In the genomic region with DNA sequence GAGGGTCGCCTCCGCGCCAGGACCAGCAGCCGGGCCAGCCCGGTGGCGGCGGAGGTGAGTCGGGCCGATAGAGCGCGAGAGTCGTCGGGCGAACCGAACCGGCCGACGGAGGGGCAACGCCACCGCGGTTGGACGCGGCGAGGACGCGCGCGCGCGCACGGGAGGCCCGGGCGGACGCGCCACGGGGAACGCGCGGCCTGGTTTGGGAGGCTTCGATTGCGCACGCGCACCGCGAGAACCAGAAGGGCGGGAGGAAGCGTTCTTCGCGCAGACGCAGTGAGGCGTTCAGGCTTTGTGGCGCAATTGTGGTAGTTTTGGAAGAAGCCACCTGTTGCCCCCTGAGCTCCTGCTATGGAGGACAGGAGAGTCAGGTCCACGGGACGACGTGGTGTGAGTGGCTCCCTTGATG, we compare ENCODE assay signal across 8 mouse cellular contexts. TPM values are rescaled to one million over a fixed set of nuclear protein-coding genes. Genes with fewer than 3 reads are reported as not detected.
DNase-seq lines count a peak whose midpoint lies in the region; ATAC-seq and TF ChIP-seq lines count a peak whose summit lies in the region.

No protein-coding gene starts in this region.

- ATAC-seq in embryonic facial prominence, embryonic 13.5 days (ENCODE audit: insufficient number of reproducible peaks, insufficient read depth, low FRiP score, low TSS enrichment, low read depth): no peak
- ATAC-seq in limb, embryonic 13.5 days (ENCODE audit: low FRiP score, low read depth): no peak
- peak; percentile 0; the same call in 1 of the 2 replicates for ATAC-seq in midbrain, embryonic 15.5 days (replicated peaks)

- H3K4me2 ChIP-seq in embryonic facial prominence, embryonic 13.5 days: peak overlapping the region; percentile 81
- peak overlapping the region; percentile 97 for H3K4me2 ChIP-seq in limb, embryonic 13.5 days (replicated peaks)
- H3K4me2 ChIP-seq in midbrain, embryonic 15.5 days: peak overlapping the region; percentile 88

- TF ChIP-seq CTCF in heart, adult 2 months (IDR thresholded peaks at IDR 0.05): no peak

- peak; percentile 29; the same call in 1 of the 2 replicates for TF ChIP-seq EP300 in heart, adult 2 months (IDR thresholded peaks at IDR 0.05; ENCODE audit: insufficient read depth, low read depth, low read length)

- TF ChIP-seq POLR2A in heart, adult 2 months (IDR thresholded peaks at IDR 0.05; ENCODE audit: insufficient read depth, low read depth, low read length): peak; percentile 42; the same call in 1 of the 2 replicates

- peak overlapping the region; percentile 98 for H3K4me3 ChIP-seq in embryonic facial prominence, embryonic 13.5 days
- peak overlapping the region; percentile 89 for H3K4me3 ChIP-seq in heart, adult 2 months
- H3K4me3 ChIP-seq in limb, embryonic 13.5 days: peak overlapping the region; percentile 99
- H3K4me3 ChIP-seq in midbrain, embryonic 15.5 days: peak overlapping the region; percentile 96

- H3K27ac ChIP-seq in embryonic facial prominence, embryonic 13.5 days: peak overlapping the region; percentile 98
- peak overlapping the region; percentile 98 for H3K27ac ChIP-seq in heart, adult 2 months
- H3K27ac ChIP-seq in limb, embryonic 13.5 days: peak overlapping the region; percentile 98
- peak overlapping the region; percentile 99 for H3K27ac ChIP-seq in midbrain, embryonic 15.5 days

- peak; percentile 80 for DNase-seq in 3134 (ENCODE audit: extremely low read depth, insufficient read length, low spot score)
- peak; percentile 94 to 95 for DNase-seq in adrenal gland, postnatal 36 days
- peak; percentile 94 for DNase-seq in heart, adult 2 months
- peak; percentile 92 for DNase-seq in kidney, adult 9 months
- peak; percentile 87 to 91 for DNase-seq in spleen, adult 18-20 months

- no peaks in the 10 kb centered on the region for H3K9me3 ChIP-seq in embryonic facial prominence, embryonic 13.5 days
- no peaks in the 10 kb centered on the region for H3K9me3 ChIP-seq in limb, embryonic 13.5 days
- no peaks in the 10 kb centered on the region for H3K9me3 ChIP-seq in midbrain, embryonic 15.5 days

- WGBS in embryonic facial prominence, embryonic 13.5 days: under 1% methylated on average over 55 of the region's 55 CpGs
- WGBS in heart, adult 2 months: under 1% methylated on average over 55 of the region's 55 CpGs
- under 1% methylated on average over 55 of the region's 55 CpGs for WGBS in limb, embryonic 13.5 days
- WGBS in midbrain, embryonic 15.5 days: under 1% methylated on average over 55 of the region's 55 CpGs

- intact Hi-C loops in heart, adult 2 months (cut with DNase I): no loop called here

- peak overlapping the region; percentile 99 for H3K9ac ChIP-seq in embryonic facial prominence, embryonic 13.5 days
- H3K9ac ChIP-seq in heart, adult 2 months (ENCODE audit: low read depth, low read length): peak overlapping the region; percentile 98
- H3K9ac ChIP-seq in limb, embryonic 13.5 days: peak overlapping the region; percentile 99
- H3K9ac ChIP-seq in midbrain, embryonic 15.5 days: peak overlapping the region; percentile 99

- H3K36me3 ChIP-seq in embryonic facial prominence, embryonic 13.5 days: peaks cover 45% of the 10 kb centered on the region
- H3K36me3 ChIP-seq in heart, adult 2 months (ENCODE audit: control insufficient read depth, insufficient read depth, low read length): peaks cover 45% of the 10 kb centered on the region
- H3K36me3 ChIP-seq in limb, embryonic 13.5 days: peaks cover 47% of the 10 kb centered on the region
- H3K36me3 ChIP-seq in midbrain, embryonic 15.5 days (replicated peaks): peaks cover 28% of the 10 kb centered on the region

- peaks cover 5% of the 10 kb centered on the region; the same call in 1 of the 2 replicates for H3K79me2 ChIP-seq in heart, adult 2 months (replicated peaks; ENCODE audit: control insufficient read depth, insufficient read depth, low read length)

- peaks cover 24% of the 10 kb centered on the region for H3K4me1 ChIP-seq in embryonic facial prominence, embryonic 13.5 days
- peaks cover 4% of the 10 kb centered on the region; the same call in 1 of the 2 replicates for H3K4me1 ChIP-seq in heart, adult 2 months (ENCODE audit: control insufficient read depth, insufficient read depth, low read length)
- H3K4me1 ChIP-seq in limb, embryonic 13.5 days: peaks cover 39% of the 10 kb centered on the region
- H3K4me1 ChIP-seq in midbrain, embryonic 15.5 days: peaks cover 29% of the 10 kb centered on the region

- no peaks in the 10 kb centered on the region for H3K27me3 ChIP-seq in embryonic facial prominence, embryonic 13.5 days
- no peaks in the 10 kb centered on the region for H3K27me3 ChIP-seq in heart, adult 2 months (ENCODE audit: control insufficient read depth, insufficient read depth, low read length)
- no peaks in the 10 kb centered on the region for H3K27me3 ChIP-seq in limb, embryonic 13.5 days
- no peaks in the 10 kb centered on the region for H3K27me3 ChIP-seq in midbrain, embryonic 15.5 days (replicated peaks)

RNA-seq across cellular contexts. Expression of gene Sf1, which starts 0.8 kb away (rescaled TPM):
- 100 to 1,000 TPM; 169 to 224 TPM for total RNA-seq in adrenal gland, postnatal 36 days (2021)
- polyA plus RNA-seq in embryonic facial prominence, embryonic 13.5 days (2015; fragmentation: Nextera tagmentation; extraction: Ambion mirVana): 137 and 151 TPM in 2 replicates
- 100 to 1,000 TPM in 1 of 2 experiments, 10 to 100 TPM in 1; 93.0 to 103 TPM for total RNA-seq in heart, adult 2 months (2021)
- 51.7 and 58.5 TPM in 2 replicates for polyA plus RNA-seq in heart, adult 2 months (2012; rRNA removed)
- 130 and 148 TPM in 2 replicates for polyA plus RNA-seq in limb, embryonic 13.5 days (2015; fragmentation: Nextera tagmentation; extraction: Ambion mirVana)
- 112 and 119 TPM in 2 replicates for polyA plus RNA-seq in midbrain, embryonic 15.5 days (2015; fragmentation: Nextera tagmentation; extraction: Ambion mirVana)

RNA-seq across cellular contexts. Expression of gene Pygm, which starts 19.9 kb away (rescaled TPM):
- 100 to 1,000 TPM in 1 of 2 experiments, 10 to 100 TPM in 1; 75.6 to 124 TPM for total RNA-seq in adrenal gland, postnatal 36 days (2021)
- polyA plus RNA-seq in embryonic facial prominence, embryonic 13.5 days (2015; fragmentation: Nextera tagmentation; extraction: Ambion mirVana): 3.7 and 5.4 TPM in 2 replicates
- 1,000 to 10,000 TPM; 1,101 to 1,298 TPM for total RNA-seq in heart, adult 2 months (2021)
- 1,120 and 1,632 TPM in 2 replicates for polyA plus RNA-seq in heart, adult 2 months (2012; rRNA removed)
- polyA plus RNA-seq in limb, embryonic 13.5 days (2015; fragmentation: Nextera tagmentation; extraction: Ambion mirVana): 13.2 and 14.4 TPM in 2 replicates
- polyA plus RNA-seq in midbrain, embryonic 15.5 days (2015; fragmentation: Nextera tagmentation; extraction: Ambion mirVana): 5.9 and 9.5 TPM in 2 replicates

RNA-seq across cellular contexts. Expression of gene Map4k2, which starts 23.4 kb away (rescaled TPM):
- total RNA-seq in adrenal gland, postnatal 36 days (2021): 10 to 100 TPM; 29.9 to 32.2 TPM
- 13.8 and 15.3 TPM in 2 replicates for polyA plus RNA-seq in embryonic facial prominence, embryonic 13.5 days (2015; fragmentation: Nextera tagmentation; extraction: Ambion mirVana)
- 10 to 100 TPM; 36.1 to 38.4 TPM for total RNA-seq in heart, adult 2 months (2021)
- polyA plus RNA-seq in heart, adult 2 months (2012; rRNA removed): 88.9 and 107 TPM in 2 replicates
- 11.8 and 15.5 TPM in 2 replicates for polyA plus RNA-seq in limb, embryonic 13.5 days (2015; fragmentation: Nextera tagmentation; extraction: Ambion mirVana)
- 20.0 and 21.7 TPM in 2 replicates for polyA plus RNA-seq in midbrain, embryonic 15.5 days (2015; fragmentation: Nextera tagmentation; extraction: Ambion mirVana)

RNA-seq across cellular contexts. Expression of gene Men1, which starts 29.5 kb away (rescaled TPM):
- 10 to 100 TPM; 48.7 to 56.3 TPM for total RNA-seq in adrenal gland, postnatal 36 days (2021)
- 91.6 and 92.4 TPM in 2 replicates for polyA plus RNA-seq in embryonic facial prominence, embryonic 13.5 days (2015; fragmentation: Nextera tagmentation; extraction: Ambion mirVana)
- total RNA-seq in heart, adult 2 months (2021): 10 to 100 TPM; 13.9 to 14.0 TPM
- 19.4 and 19.6 TPM in 2 replicates for polyA plus RNA-seq in heart, adult 2 months (2012; rRNA removed)
- 88.7 and 97.6 TPM in 2 replicates for polyA plus RNA-seq in limb, embryonic 13.5 days (2015; fragmentation: Nextera tagmentation; extraction: Ambion mirVana)
- polyA plus RNA-seq in midbrain, embryonic 15.5 days (2015; fragmentation: Nextera tagmentation; extraction: Ambion mirVana): 79.8 and 85.6 TPM in 2 replicates

RNA-seq across cellular contexts. Expression of gene Rasgrp2, which starts 34.8 kb away (rescaled TPM):
- total RNA-seq in adrenal gland, postnatal 36 days (2021): 10 to 100 TPM; 28.7 to 34.4 TPM
- polyA plus RNA-seq in embryonic facial prominence, embryonic 13.5 days (2015; fragmentation: Nextera tagmentation; extraction: Ambion mirVana): 32.0 and 36.1 TPM in 2 replicates
- 10 to 100 TPM; 43.3 to 48.0 TPM for total RNA-seq in heart, adult 2 months (2021)
- 90.1 and 97.2 TPM in 2 replicates for polyA plus RNA-seq in heart, adult 2 months (2012; rRNA removed)
- 15.2 and 17.7 TPM in 2 replicates for polyA plus RNA-seq in limb, embryonic 13.5 days (2015; fragmentation: Nextera tagmentation; extraction: Ambion mirVana)
- 73.1 and 93.6 TPM in 2 replicates for polyA plus RNA-seq in midbrain, embryonic 15.5 days (2015; fragmentation: Nextera tagmentation; extraction: Ambion mirVana)

Comparison
In these comparisons a context has a peak if more than half of its experiments do, and no peak if none do; other contexts are left out.
1. RNA of gene Pygm, which starts 19.9 kb away (polyA plus RNA-seq): 1,120 to 1,632 TPM in heart, adult 2 months; 13.2 to 14.4 TPM in limb, embryonic 13.5 days, 5.9 to 9.5 TPM in midbrain, embryonic 15.5 days and 3.7 to 5.4 TPM in embryonic facial prominence, embryonic 13.5 days; every median in the first group is over 10 times any median in the second.
2. Peak in every context shown above with its lines, with median percentiles within 50 percentile points of each other: DNase-seq, H3K27ac ChIP-seq, H3K4me2 ChIP-seq, H3K4me3 ChIP-seq and H3K9ac ChIP-seq.